Mouse (Mus musculus): ENCODE measurements around the gene Zfp971.
"Not testable (repeated sequence)": the region's sequence is repeated elsewhere in the genome, so short reads cannot be mapped to it uniquely, and the experiment has no call there.

Zfp971 gene

GRCm38 (mm10) chr2:178023011-178023611 lies at the start of gene Zfp971:
TSS of gene Zfp971 (plus strand) at chr2:178023284.
- DNase-seq, result peak; percentile 45

GRCm38 (mm10) chr2:177974814-177975213 lies 48.3 kb upstream of the Zfp971 start:
- DNase-seq, result not testable (repeated sequence)

DNA sequence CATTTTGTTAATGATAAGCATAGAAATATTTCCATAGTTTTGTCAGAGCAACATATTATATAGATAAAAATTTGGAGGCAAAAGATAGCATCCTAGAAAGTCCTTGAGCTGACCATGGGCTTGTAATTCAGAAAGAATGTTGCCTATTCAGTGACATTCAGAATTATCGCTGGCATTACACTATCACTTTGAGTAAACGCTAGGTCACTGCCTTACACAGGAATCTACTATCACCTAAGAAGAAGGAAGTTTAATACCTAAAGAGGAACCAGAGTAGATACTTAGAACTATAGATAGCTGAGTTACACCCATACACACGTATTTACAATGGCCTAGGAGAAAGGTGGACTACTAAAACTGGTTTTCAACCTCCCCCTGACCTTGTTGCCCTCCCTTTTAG lies 3.6 kb upstream of the Zfp971 start:
- DNase-seq, result not testable (repeated sequence)

DNA sequence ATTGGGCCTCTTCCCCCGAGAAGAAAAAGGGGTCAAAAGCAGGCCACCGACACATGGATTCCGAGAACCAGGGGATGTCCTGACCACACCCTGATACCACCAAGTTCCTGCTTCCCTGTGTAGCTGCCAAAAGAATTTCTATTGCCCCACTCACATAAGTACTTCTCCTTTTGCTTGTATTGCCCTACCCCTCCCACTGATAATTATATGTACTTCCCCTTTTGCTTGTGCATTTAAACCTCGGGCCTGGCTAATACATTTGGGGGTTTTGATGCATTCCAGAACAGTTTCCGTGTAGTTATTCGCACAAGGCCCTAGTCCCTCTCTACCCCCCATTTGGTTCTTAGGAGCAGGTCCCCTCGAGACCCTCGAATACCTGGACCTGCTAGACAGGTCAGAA lies 2.3 kb upstream of the Zfp971 start:
- DNase-seq, result not testable (repeated sequence)

DNA sequence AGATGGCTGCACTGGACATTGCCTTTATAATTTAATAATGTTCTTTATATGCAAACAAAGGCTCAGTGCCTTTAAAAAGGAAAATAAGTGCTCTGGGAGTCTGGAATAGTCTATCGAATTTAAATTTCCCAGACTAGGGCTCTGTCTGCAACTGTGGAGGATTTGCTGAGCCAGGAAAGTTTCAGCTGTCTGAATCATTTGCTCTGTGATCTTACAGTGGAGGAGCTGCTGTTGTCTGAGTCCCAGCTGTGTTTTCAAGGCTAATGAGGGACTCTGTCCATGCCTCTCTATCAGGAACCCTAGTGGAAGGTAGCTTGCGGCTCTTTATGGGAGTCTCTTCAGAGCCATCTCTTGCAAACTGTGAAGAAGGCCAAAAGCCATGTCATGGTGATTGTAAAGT lies 777 bp downstream of the Zfp971 start:
- DNase-seq, result not testable (repeated sequence)

DNA sequence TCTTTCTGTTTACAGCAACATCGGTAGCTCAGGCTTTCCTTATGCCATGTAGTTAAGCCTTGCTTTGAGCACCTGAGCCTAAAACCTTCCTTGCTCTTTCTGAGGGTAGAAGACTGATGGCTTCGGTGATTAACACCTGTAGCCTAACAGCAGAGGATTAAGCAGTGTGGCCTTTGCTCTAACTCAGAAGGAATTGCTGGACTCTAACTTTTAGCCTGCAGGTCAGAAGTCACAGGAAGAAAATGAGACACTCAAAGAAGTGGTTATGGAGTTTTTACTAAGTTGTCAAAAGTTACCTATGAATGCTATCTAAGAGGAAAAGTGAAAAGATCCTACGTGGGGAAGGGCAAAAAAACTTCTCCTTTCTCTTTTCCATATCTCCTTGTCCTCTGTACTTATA lies 4.5 kb downstream of the Zfp971 start:
- not testable (repeated sequence) for DNase-seq

- peak; percentile 66 for DNase-seq
These were observed 35.1 kb downstream of the Zfp971 start for GRCm38 (mm10) chr2:178058195-178058594.

- not testable (repeated sequence) for DNase-seq
These were observed 55.2 kb downstream of the Zfp971 start, which contains the start of gene Zfp931 for GRCm38 (mm10) chr2:178078166-178078717. TSS of gene Zfp931 (minus strand) at chr2:178078476.

Data from thymus, postnatal 25 days (tissue).